Mouse (Mus musculus): ENCODE results near the gene Cyp39a1.

Cyp39a1 gene

GRCm38 (mm10) chr17:43667290-43667843, at the start of gene Cyp39a1:
Gene Cyp39a1, plus strand, starts transcription at chr17:43667425.
- DNase-seq (ENCODE audit: low spot score in 2 of 2) = no peak

DNA sequence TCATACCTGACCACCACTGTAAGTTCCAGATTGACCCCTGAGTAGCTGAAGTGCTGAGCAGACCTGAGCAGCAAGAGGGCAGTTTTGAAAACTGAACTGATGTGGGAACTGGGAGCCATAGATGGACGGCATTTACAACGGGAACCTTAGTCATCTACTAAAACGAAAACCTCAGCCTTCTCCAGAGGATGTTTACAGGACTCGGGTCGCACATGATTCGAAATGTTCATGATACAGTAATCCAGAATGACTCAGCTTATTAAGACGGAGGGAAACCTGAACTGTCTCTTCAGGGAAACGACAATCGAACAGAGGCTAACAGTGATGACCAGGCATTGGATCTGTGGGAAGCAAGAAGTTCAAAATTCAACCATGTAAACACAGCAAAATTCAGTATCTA, 48.1 kb upstream of the Cyp39a1 start:
- no peak for DNase-seq (ENCODE audit: low spot score in 2 of 2)

- DNase-seq (ENCODE audit: low spot score in 2 of 2) = no peak
Observed at GRCm38 (mm10) chr17:43622076-43622475, 45.1 kb upstream of the Cyp39a1 start.

DNA sequence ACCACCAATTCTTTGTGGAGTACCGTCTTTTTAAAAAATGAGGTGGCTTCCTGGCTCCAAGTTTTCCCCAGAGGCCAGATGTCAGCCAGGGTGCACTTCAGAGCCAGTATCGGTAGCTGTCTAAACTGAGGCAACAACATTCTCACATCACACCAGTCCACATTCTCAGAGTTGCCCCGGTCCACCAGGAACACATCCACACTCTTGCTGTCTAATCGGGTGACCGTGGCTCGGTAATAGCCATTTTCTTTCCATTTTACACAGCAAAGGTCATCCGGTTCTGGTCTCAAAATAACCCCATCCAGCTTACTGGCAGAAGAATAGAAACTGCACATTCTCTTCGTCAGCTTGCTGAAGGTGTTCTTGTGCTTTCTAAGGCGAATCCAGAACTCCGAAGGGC, 39.0 kb upstream of the Cyp39a1 start:
- no peak for DNase-seq (ENCODE audit: low spot score in 2 of 2)

- DNase-seq (ENCODE audit: low spot score in 2 of 2) = no peak
Observed at GRCm38 (mm10) chr17:43629026-43629495, 38.2 kb upstream of the Cyp39a1 start.

- no peak for DNase-seq (ENCODE audit: low spot score in 2 of 2)
Observed at GRCm38 (mm10) chr17:43629496-43630426, 37.5 kb upstream of the Cyp39a1 start, which contains the start of gene Tdrd6. Gene Tdrd6, minus strand, starts transcription at chr17:43630299.

DNA sequence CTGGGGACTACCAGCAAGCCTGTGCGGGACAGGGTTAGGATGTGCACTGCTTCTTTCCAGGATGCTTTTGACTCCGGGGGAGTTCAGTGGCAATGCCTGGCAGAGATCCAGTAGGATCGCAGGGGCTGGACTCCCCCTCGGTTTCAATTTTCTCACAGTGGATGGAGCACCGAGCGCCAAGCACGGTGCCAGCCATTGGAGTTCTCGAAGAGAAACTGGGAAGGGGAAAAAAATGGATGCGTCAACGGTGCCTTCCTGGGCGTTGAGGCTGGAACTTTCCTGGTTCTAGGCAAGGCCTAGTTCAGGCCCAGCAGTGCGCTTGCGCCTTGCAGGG, 36.8 kb upstream of the Cyp39a1 start:
- no peak for DNase-seq (ENCODE audit: low spot score in 2 of 2)

- DNase-seq (ENCODE audit: low spot score in 2 of 2) = no peak
Observed at GRCm38 (mm10) chr17:43637146-43637545, 30.1 kb upstream of the Cyp39a1 start.

DNA sequence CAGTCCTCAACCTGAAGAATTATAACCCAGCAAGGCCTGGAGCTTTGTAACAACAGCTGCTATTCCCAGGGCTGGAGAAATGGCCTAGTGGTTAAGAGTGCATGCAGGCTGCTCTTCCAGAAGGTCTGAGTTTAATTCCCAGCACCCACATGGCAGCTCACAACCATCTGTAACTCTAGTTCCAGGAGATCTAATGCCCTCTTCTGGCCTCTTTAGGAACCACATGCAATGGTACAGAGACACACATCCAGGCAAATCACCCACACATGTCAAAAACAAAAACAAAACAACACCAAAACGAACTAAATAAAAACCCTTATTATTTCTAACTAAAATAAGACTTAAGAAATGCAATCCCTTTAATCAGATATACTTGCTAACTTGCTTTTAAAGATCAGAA, 26.4 kb upstream of the Cyp39a1 start:
- DNase-seq (ENCODE audit: low spot score in 2 of 2) = no peak

GRCm38 (mm10) chr17:43643191-43643590, 24.0 kb upstream of the Cyp39a1 start:
- DNase-seq (ENCODE audit: low spot score in 2 of 2) = no peak

GRCm38 (mm10) chr17:43644375-43644774, 22.9 kb upstream of the Cyp39a1 start:
- no peak for DNase-seq (ENCODE audit: low spot score in 2 of 2)

DNA sequence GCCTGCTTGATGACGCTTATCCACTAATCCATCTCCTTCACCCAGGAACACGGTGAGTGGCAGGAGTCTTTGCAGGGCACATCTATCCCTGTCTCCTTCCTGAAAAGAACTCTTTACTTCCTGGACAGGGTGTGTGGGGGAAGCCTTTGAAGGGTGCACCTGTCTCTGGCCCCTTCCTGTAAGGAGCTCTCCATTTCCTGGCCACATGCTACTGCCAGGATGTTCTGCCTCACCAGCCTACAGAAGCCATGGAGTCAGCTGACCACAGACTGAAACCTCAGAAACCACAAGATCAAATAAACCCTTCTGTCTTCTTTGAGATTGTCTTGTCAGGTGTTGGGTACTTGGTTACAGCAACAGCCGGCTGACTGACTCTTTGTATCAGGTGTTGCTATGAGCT, 22.1 kb upstream of the Cyp39a1 start:
- DNase-seq (ENCODE audit: low spot score in 2 of 2) = no peak

GRCm38 (mm10) chr17:43646925-43647324, 20.3 kb upstream of the Cyp39a1 start:
- DNase-seq (ENCODE audit: low spot score in 2 of 2) = no peak

DNA sequence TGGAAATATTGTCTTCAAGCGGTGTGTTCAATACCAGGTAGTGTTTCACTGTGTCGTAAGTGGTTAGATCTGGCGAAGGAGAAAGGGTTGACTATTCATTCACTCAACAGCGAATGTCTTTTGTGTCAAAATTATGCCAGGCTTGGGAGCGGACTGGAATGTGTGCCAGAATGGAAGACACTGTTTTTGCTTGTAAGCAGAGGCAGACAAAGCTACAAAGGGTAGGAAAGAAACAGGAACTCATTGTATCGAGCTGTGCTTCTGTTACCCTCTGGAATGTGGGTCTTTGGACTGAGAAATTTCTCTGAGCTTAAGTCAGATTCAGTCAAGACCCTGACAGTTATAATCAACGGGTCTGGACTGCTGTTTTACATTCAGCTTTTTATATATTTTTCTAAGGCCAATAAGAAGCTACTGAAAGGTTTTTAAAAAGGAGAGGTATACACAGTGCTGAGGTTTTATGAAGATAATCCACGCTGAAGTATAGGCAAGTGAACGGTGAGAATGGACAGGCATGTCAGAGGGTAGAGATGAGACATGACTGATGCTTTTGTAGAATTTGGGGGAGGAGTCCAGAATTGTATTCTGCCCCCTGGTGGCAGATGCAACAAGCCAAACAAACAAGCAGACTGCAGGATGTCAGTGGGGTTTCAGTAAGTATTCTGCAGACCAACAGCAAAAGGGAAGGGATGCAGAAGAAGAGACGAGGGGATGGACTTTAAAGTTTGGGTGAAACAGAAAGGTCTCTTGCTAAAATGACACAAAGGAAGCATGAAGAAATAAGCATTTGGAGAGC, 17.4 kb upstream of the Cyp39a1 start:
- DNase-seq (ENCODE audit: low spot score in 2 of 2) = no peak

DNA sequence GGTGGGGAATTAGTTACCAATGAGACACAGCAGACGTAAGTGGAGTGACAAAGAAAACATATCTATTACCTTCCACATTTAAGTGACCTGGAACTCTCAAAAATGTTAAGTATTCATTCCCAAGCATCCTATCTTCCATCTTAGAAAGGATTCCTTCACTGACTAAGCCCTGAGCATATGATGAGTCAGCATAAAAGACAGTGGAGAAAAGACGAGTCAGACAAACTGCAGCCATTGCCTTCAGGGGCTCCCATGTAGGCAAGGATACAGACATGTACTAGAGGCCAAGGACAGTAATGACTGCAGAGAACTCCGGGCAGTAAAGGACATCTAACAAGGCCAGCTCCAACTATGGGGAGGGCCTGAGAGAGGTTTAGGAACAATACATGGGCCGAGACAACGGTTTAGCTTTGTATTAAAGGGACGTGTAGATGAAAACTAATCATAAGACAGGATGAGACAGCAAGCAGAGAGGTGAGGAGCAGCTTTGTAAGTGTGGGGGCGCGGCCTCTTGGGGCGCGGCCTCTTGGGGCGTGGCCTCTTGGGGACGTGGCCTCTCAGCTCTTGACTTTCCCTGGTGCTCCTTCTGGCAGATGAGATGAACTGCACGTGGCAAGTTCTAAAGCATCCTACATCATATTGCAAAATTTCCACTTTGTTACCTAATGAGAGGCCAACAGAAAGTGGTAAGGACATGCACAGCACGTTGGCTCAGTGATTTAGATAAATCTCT, 15.7 kb upstream of the Cyp39a1 start:
- DNase-seq (ENCODE audit: low spot score in 2 of 2) = no peak

GRCm38 (mm10) chr17:43666576-43667289, 492 bp upstream of the Cyp39a1 start, which contains the start of gene Slc25a27:
Gene Slc25a27, minus strand, starts transcription at chr17:43667214.
- DNase-seq (ENCODE audit: low spot score in 2 of 2) = peak; percentile 64 to 77

GRCm38 (mm10) chr17:43669145-43669695, 2.0 kb downstream of the Cyp39a1 start:
- DNase-seq (ENCODE audit: low spot score in 2 of 2) = no peak

DNA sequence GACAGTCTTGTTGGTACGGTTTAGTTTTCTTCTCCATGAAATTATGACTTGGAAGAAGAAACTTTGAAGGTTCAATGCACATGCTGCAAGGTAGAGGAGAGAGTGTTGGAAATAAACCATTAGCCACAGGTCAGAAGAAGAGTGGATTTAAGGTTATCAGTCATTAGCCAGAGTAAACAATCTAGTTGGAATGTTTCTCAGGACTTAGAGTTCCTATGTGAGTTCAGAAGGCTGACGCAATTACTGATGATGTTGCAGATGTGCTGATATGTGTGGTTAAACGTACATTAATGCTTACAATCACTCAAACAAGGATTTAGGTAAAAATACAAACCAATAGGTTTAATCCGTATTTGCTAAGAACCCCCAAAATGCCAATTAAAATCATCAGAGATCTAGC, 4.7 kb downstream of the Cyp39a1 start:
- no peak for DNase-seq (ENCODE audit: low spot score in 2 of 2)

- DNase-seq (ENCODE audit: low spot score in 2 of 2) = no peak
Observed at GRCm38 (mm10) chr17:43675228-43675627, 8.0 kb downstream of the Cyp39a1 start.

GRCm38 (mm10) chr17:43676241-43676640, 9.0 kb downstream of the Cyp39a1 start:
- no peak for DNase-seq (ENCODE audit: low spot score in 2 of 2)

- DNase-seq (ENCODE audit: low spot score in 2 of 2) = no peak
Observed at GRCm38 (mm10) chr17:43677317-43677716, 10.1 kb downstream of the Cyp39a1 start.
